Mouse (Mus musculus): Measurements from ENCODE around the gene Pde10a. TPM values are rescaled to one million over a fixed set of nuclear protein-coding genes. Genes with fewer than 3 reads are reported as not detected.
"Not testable (repeated sequence)": the region's sequence is repeated elsewhere in the genome, so short reads cannot be mapped to it uniquely, and the experiment has no call there.

The Pde10a gene
- total RNA-seq, 1 experiment from 2014 or later, result 0.84 TPM

- no peak for ATAC-seq (replicated peaks in 1 of 2; ENCODE audit: insufficient read depth in 1 of 2, low FRiP score in 2 of 2, low TSS enrichment in 1 of 2, low read depth in 1 of 2, poor library complexity in 2 of 2, severe bottlenecking in 2 of 2)
These were observed 149.5 kb downstream of the Pde10a start for GRCm38 (mm10) chr17:8674651-8675050.

GRCm38 (mm10) chr17:8686356-8686755, 161.2 kb downstream of the Pde10a start:
- ATAC-seq (replicated peaks in 1 of 2; ENCODE audit: insufficient read depth in 1 of 2, low FRiP score in 2 of 2, low TSS enrichment in 1 of 2, low read depth in 1 of 2, poor library complexity in 2 of 2, severe bottlenecking in 2 of 2), result no peak

GRCm38 (mm10) chr17:8688096-8688495, 162.9 kb downstream of the Pde10a start:
- ATAC-seq (replicated peaks in 1 of 2; ENCODE audit: insufficient read depth in 1 of 2, low FRiP score in 2 of 2, low TSS enrichment in 1 of 2, low read depth in 1 of 2, poor library complexity in 2 of 2, severe bottlenecking in 2 of 2), result no peak

- no peak for ATAC-seq (replicated peaks in 1 of 2; ENCODE audit: insufficient read depth in 1 of 2, low FRiP score in 2 of 2, low TSS enrichment in 1 of 2, low read depth in 1 of 2, poor library complexity in 2 of 2, severe bottlenecking in 2 of 2)
These were observed 173.1 kb downstream of the Pde10a start for GRCm38 (mm10) chr17:8698265-8698664.

- no peak for ATAC-seq (replicated peaks in 1 of 2; ENCODE audit: insufficient read depth in 1 of 2, low FRiP score in 2 of 2, low TSS enrichment in 1 of 2, low read depth in 1 of 2, poor library complexity in 2 of 2, severe bottlenecking in 2 of 2)
These were observed 173.6 kb downstream of the Pde10a start for GRCm38 (mm10) chr17:8698793-8699192.

- ATAC-seq (replicated peaks in 1 of 2; ENCODE audit: insufficient read depth in 1 of 2, low FRiP score in 2 of 2, low TSS enrichment in 1 of 2, low read depth in 1 of 2, poor library complexity in 2 of 2, severe bottlenecking in 2 of 2), result no peak
These were observed 175.9 kb downstream of the Pde10a start for GRCm38 (mm10) chr17:8701096-8701495.

- no peak for ATAC-seq (replicated peaks in 1 of 2; ENCODE audit: insufficient read depth in 1 of 2, low FRiP score in 2 of 2, low TSS enrichment in 1 of 2, low read depth in 1 of 2, poor library complexity in 2 of 2, severe bottlenecking in 2 of 2)
These were observed 177.3 kb downstream of the Pde10a start for GRCm38 (mm10) chr17:8702503-8702902.

- no peak for ATAC-seq (replicated peaks in 1 of 2; ENCODE audit: insufficient read depth in 1 of 2, low FRiP score in 2 of 2, low TSS enrichment in 1 of 2, low read depth in 1 of 2, poor library complexity in 2 of 2, severe bottlenecking in 2 of 2)
These were observed 182.8 kb downstream of the Pde10a start for GRCm38 (mm10) chr17:8708006-8708405.

GRCm38 (mm10) chr17:8712734-8713133, 187.6 kb downstream of the Pde10a start:
- not testable (repeated sequence) for ATAC-seq (replicated peaks in 1 of 2; ENCODE audit: insufficient read depth in 1 of 2, low FRiP score in 2 of 2, low TSS enrichment in 1 of 2, low read depth in 1 of 2, poor library complexity in 2 of 2, severe bottlenecking in 2 of 2)

GRCm38 (mm10) chr17:8720961-8721360, 195.8 kb downstream of the Pde10a start:
- no peak for ATAC-seq (replicated peaks in 1 of 2; ENCODE audit: insufficient read depth in 1 of 2, low FRiP score in 2 of 2, low TSS enrichment in 1 of 2, low read depth in 1 of 2, poor library complexity in 2 of 2, severe bottlenecking in 2 of 2)

- no peak for ATAC-seq (replicated peaks in 1 of 2; ENCODE audit: insufficient read depth in 1 of 2, low FRiP score in 2 of 2, low TSS enrichment in 1 of 2, low read depth in 1 of 2, poor library complexity in 2 of 2, severe bottlenecking in 2 of 2)
These were observed 199.3 kb downstream of the Pde10a start for GRCm38 (mm10) chr17:8724464-8724974.

- ATAC-seq (replicated peaks in 1 of 2; ENCODE audit: insufficient read depth in 1 of 2, low FRiP score in 2 of 2, low TSS enrichment in 1 of 2, low read depth in 1 of 2, poor library complexity in 2 of 2, severe bottlenecking in 2 of 2), result no peak
These were observed 203.5 kb downstream of the Pde10a start for GRCm38 (mm10) chr17:8728646-8729045.

- ATAC-seq (replicated peaks in 1 of 2; ENCODE audit: insufficient read depth in 1 of 2, low FRiP score in 2 of 2, low TSS enrichment in 1 of 2, low read depth in 1 of 2, poor library complexity in 2 of 2, severe bottlenecking in 2 of 2), result no peak
These were observed 204.6 kb downstream of the Pde10a start for GRCm38 (mm10) chr17:8729808-8730207.

GRCm38 (mm10) chr17:8731073-8731472, 205.9 kb downstream of the Pde10a start:
- ATAC-seq (replicated peaks in 1 of 2; ENCODE audit: insufficient read depth in 1 of 2, low FRiP score in 2 of 2, low TSS enrichment in 1 of 2, low read depth in 1 of 2, poor library complexity in 2 of 2, severe bottlenecking in 2 of 2), result no peak

- ATAC-seq (replicated peaks in 1 of 2; ENCODE audit: insufficient read depth in 1 of 2, low FRiP score in 2 of 2, low TSS enrichment in 1 of 2, low read depth in 1 of 2, poor library complexity in 2 of 2, severe bottlenecking in 2 of 2), result no peak
These were observed 211.1 kb downstream of the Pde10a start for GRCm38 (mm10) chr17:8736259-8736658.

- no peak for ATAC-seq (replicated peaks in 1 of 2; ENCODE audit: insufficient read depth in 1 of 2, low FRiP score in 2 of 2, low TSS enrichment in 1 of 2, low read depth in 1 of 2, poor library complexity in 2 of 2, severe bottlenecking in 2 of 2)
These were observed 217.6 kb downstream of the Pde10a start for GRCm38 (mm10) chr17:8742772-8743171.

- ATAC-seq (replicated peaks in 1 of 2; ENCODE audit: insufficient read depth in 1 of 2, low FRiP score in 2 of 2, low TSS enrichment in 1 of 2, low read depth in 1 of 2, poor library complexity in 2 of 2, severe bottlenecking in 2 of 2), result no peak
These were observed 220.2 kb downstream of the Pde10a start for GRCm38 (mm10) chr17:8745334-8745733.

GRCm38 (mm10) chr17:8749426-8749825, 224.3 kb downstream of the Pde10a start:
- peak in 1 of 2 experiments; percentile 45; a peak in 1 of 4 replicates for ATAC-seq (replicated peaks in 1 of 2; ENCODE audit: insufficient read depth in 1 of 2, low FRiP score in 2 of 2, low TSS enrichment in 1 of 2, low read depth in 1 of 2, poor library complexity in 2 of 2, severe bottlenecking in 2 of 2)

- ATAC-seq (replicated peaks in 1 of 2; ENCODE audit: insufficient read depth in 1 of 2, low FRiP score in 2 of 2, low TSS enrichment in 1 of 2, low read depth in 1 of 2, poor library complexity in 2 of 2, severe bottlenecking in 2 of 2), result no peak
These were observed 232.4 kb downstream of the Pde10a start for GRCm38 (mm10) chr17:8757576-8757975.

- ATAC-seq (replicated peaks in 1 of 2; ENCODE audit: insufficient read depth in 1 of 2, low FRiP score in 2 of 2, low TSS enrichment in 1 of 2, low read depth in 1 of 2, poor library complexity in 2 of 2, severe bottlenecking in 2 of 2), result no peak
These were observed 238.1 kb downstream of the Pde10a start for GRCm38 (mm10) chr17:8763248-8763647.

Measured in hematopoietic stem cell, adult 5-6 weeks (primary cell).